Mouse (Mus musculus) urinary bladder, postnatal 10 days (tissue): ENCODE measurements around the gene Frmpd4.

Source experiments
- DNase-seq: peaks from one replicate; pipeline ENCODE4 v3.0.0; 2022; ENCODE audit warnings: low spot score

Frmpd4 gene

GRCm38 (mm10) chrX:167552827-167553226 lies 1024.2 kb downstream of the Frmpd4 start:
- DNase-seq = no peak

GRCm38 (mm10) chrX:167523151-167523550 lies 1053.9 kb downstream of the Frmpd4 start:
- no peak for DNase-seq

- DNase-seq = no peak
These were observed 1054.5 kb downstream of the Frmpd4 start for GRCm38 (mm10) chrX:167522528-167522927.

GRCm38 (mm10) chrX:167518440-167518839 lies 1058.6 kb downstream of the Frmpd4 start:
- DNase-seq = no peak

GRCm38 (mm10) chrX:167497780-167498179 lies 1079.3 kb downstream of the Frmpd4 start:
- no peak for DNase-seq

DNA sequence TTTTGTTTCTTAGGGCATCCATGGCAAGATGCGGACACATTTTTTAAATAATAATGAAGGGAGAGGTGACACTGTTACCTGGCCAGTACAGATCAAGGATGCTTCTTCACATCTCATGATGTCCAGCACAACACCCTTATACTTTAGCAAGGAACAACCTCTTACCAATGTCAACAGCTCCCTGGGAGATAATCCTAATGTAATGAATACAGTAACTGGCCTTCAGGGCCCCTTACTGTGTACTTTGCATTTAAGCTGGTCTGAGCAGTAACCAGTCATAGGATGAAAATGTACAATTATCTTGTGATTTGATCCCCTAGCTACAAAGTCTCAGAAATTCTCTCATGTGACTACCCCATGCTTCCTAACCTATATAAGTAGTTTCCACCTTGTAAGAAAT lies 1084.8 kb downstream of the Frmpd4 start:
- no peak for DNase-seq

- no peak for DNase-seq
These were observed 1085.3 kb downstream of the Frmpd4 start for GRCm38 (mm10) chrX:167491589-167492207.

DNA sequence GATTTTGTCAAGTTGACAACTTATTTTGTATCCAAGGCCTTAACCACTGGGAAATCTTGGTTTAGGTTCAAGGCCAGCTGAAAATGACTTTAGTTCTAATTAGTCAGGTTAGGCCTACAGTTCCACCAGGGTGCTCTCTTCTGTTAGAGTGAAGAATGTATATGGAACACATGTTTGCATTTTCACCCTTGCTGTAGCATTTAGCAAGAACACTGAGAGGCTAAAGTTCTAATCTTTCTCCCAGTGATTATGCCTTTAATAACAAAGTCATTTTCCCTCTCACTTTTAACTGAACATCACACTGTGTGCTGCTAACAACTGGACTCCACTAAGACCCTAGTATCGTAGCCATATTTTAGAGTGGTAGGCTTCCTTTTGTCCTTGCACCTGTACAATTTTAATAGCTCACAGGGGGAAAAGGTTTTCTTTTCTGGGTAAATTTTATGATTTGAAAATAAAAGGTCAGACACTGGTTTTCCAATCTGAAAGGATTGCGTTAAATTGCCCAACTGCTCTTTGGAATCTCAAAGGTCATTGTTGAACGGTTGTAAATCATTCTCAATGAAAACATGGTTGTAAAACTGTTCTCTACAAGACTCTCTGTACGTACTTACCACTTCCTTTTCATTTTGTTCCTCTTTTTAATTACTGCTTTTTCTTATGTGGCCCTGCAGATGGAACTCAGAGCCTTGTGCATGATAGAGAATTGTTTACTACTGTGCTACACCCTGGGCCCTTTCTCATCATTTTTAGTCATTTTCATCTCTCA lies 1093.4 kb downstream of the Frmpd4 start:
- DNase-seq = no peak

DNA sequence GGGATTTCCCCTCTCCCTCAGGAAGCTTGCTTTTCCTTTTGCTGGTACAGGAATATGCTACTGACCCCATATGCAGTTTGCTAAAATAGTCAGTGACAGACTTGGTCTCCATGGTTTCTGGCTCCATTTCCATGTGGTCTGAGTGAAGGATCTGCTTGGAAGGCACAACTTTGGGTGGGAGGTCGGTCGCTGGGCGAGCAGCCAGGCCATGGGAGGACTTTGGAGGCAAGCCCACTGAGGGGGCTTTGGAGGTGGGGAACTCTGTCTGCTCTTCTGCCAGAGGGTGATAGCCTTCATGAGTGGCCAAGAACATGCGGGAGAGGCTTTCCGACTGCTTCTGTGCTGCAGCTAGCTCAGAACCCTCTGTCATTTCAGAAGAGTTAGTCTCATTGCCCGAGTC lies 1099.4 kb downstream of the Frmpd4 start:
- no peak for DNase-seq

GRCm38 (mm10) chrX:167434883-167435282 lies 1142.1 kb downstream of the Frmpd4 start:
- no peak for DNase-seq

DNA sequence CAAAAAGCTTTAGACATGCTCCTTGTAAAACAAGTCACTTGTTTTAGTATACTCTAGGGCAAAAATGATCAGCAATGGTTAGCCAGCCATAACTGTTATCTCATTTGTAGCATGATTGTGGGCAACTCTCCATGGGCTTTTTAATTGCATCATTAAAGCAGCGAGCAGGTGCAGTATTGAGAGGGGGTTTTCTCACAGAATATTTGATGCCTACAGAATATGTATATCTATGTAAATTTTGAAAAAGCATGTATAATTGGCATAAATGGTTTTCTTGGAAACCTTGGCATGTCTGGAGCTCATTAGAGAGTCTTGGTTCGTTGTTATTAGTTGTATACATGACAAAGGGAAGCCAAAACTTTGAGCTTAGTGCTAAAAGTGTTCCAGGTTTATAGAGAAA lies 1143.1 kb downstream of the Frmpd4 start:
- DNase-seq = no peak
